Mouse (Mus musculus): ENCODE measurements around the gene Gm15517. TPM values are rescaled to one million over a fixed set of nuclear protein-coding genes. Genes with fewer than 3 reads are reported as not detected.
A peak's percentile ranks its signal among the peaks of the same experiment; 100 is the strongest.

The Gm15517 gene
- polyA plus RNA-seq, 1 experiment from 2014 or later, result not detected

DNA sequence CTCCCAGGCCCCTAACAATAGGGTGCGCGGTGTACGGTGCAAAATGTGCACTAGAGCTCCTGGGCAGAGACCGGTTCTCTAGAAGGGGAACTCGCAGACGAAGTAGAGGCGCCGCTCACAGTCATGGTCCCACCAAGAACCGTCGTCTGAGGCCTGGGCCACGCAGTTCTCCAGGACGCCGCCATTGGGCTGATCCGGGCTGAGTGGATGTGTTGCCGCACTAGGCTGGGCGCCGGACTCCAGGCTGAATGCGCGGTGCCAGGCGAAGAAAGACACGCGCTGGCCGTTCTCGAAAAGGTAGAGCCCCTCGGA is 43.2 kb downstream of the Gm15517 start:
- H3K36me3 ChIP-seq (replicated peaks), result no peaks in the 10 kb centered on the region
- no peaks in the 10 kb centered on the region for H3K27me3 ChIP-seq (replicated peaks)
- WGBS, result under 1% methylated on average over 25 of the region's 25 CpGs

DNA sequence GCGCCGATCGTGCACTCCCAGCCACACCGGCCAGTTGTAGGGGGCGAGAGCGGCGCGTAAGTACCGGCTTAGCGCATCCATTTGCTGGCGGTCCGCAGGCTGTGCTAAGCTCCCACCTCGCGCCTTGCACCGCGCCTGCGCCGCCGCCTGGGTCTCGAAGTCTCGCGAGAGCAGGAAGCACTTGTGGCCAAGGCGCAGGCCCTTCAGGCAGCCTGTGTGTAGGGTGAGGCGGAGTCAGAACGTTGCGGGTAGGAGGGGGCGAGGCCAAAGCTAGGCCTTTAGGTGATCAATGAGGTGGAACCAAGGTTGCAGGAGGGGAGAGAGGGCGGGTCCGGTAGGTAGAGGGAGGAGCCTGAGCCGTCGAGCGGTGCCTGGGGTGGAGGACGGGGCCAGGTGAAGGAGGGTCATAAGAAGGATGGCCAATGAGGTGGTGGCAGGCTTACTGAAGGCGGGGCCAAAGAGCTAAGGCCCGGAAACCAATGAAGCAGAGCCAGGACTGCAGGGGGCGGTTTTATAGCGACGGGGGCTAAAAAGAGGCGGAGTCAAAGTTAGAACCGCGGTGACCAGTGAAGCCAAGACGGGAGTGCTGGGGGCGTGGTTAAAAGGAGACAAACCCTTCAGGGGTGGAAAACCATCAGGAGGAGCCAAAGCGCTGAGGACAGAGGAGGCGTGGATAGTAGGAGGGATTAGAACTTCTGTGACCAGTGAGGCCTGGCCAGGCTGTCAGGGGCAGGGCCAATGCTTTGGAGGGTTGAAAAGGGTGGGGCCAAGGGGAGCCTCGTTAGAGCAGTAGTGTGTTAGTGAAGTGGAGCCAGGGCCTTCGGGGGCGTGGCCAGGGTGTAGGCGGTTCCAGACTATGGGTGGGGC is 43.8 kb downstream of the Gm15517 start:
- ATAC-seq (replicated peaks), result peak; percentile 95
- peak overlapping the region; percentile 96 for H3K9ac ChIP-seq
- H3K36me3 ChIP-seq (replicated peaks), result no peaks in the 10 kb centered on the region
- no peaks in the 10 kb centered on the region for H3K9me3 ChIP-seq
- no peaks in the 10 kb centered on the region for H3K27me3 ChIP-seq (replicated peaks)
- H3K27ac ChIP-seq, result peak overlapping the region; percentile 96
- H3K4me1 ChIP-seq, result peaks cover 16% of the 10 kb centered on the region
- whole genome bisulfite sequencing, result under 1% methylated on average over 49 of the region's 49 CpGs
- H3K4me2 ChIP-seq, result peak overlapping the region; percentile 78
- peak overlapping the region; percentile 84 for H3K4me3 ChIP-seq

More for the DNA sequence above, 43.2 kb downstream of the Gm15517 start:
- Histone ChIP-seq H3K9ac (peak overlapping the region; percentile 96), H3K9me3 (no peaks in the 10 kb centered on the region), H3K4me2 (peak overlapping the region; percentile 78), H3K4me1 (peaks cover 12% of the 10 kb centered on the region), H3K27ac (peak overlapping the region; percentile 96), H3K4me3 (peak overlapping the region; percentile 84)
- no peak for ATAC-seq (replicated peaks)

DNA sequence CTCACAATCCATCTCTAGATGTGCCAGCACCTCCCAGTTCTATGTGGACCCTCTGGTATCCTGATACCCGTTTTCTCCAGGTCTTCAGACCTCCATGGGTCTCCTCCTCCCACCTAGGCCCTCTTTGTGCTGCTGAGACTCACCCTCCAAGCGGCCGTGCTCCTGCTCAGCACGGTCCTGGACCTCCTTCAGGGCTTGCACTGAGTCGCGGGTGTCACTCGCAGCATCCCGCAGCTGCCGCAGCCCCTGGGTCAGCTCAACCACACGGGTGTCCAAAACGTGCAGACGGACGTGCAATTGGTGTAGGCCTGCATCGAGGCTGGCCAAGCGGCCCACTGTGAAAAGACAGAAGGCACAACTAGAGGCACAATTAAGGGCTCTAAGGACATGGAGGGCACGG is 44.4 kb downstream of the Gm15517 start:
- Histone ChIP-seq H3K36me3 (replicated peaks) (no peaks in the 10 kb centered on the region), H3K4me3 (peak overlapping the region; percentile 84), H3K4me1 (peaks cover 16% of the 10 kb centered on the region), H3K4me2 (peak overlapping the region; percentile 78), H3K27ac (peak overlapping the region; percentile 96), H3K9me3 (no peaks in the 10 kb centered on the region), H3K27me3 (replicated peaks) (no peaks in the 10 kb centered on the region), H3K9ac (no peak overlapping the region)
- 9% methylated on average over 16 of the region's 16 CpGs for WGBS
- ATAC-seq (replicated peaks), result no peak

DNA sequence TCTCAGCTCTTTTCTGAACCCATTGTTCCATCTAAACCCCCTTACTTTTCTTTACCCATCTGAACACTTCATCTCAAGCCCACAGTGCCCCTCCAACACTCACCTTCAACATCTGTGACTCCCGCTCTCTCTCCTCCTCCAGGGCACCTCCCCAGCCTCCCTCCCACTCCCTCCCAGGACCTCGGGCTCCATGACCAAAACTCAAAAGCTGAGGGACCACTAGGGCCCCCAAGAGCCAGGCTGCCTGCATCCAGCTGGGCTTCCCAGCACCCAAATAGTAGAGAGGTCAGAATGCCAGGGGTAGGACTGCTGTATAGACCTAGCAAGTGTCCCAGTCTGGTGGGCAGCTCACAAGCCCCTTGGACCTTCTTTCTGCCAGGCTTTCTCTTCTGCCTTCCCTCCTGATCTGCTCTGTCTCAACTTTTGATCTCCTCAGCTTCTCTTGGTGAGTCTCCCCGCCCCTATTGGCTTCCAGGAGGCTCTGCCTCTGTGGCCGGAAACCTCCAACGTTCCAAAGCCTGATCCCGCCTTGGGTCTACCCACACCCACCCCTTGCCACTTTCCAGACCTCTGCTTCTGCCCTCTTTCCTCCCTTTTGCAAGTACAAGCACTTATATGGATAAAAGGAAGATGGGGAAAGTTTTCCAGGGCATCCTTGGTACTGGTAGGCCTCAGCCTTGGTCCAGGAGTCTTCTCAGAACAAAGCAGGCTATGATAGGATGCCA is 45.4 kb downstream of the Gm15517 start, which contains the start of gene Clec11a:
Gene Clec11a, minus strand, starts transcription at position 387 of the 725 bp plus-strand sequence.
- Histone ChIP-seq H3K4me2 (peak within 1 kb of the TSS; percentile 78), H3K9ac (no peak within 1 kb of the TSS), H3K4me3 (peak within 1 kb of the TSS; percentile 84), H3K27ac (peak within 1 kb of the TSS; percentile 96), H3K27me3 (replicated peaks) (no peaks in the 10 kb centered on the region), H3K36me3 (replicated peaks) (no peaks in the 10 kb centered on the region), H3K4me1 (peaks cover 23% of the 10 kb centered on the region), H3K9me3 (no peaks in the 10 kb centered on the region)
- ATAC-seq (replicated peaks), result no peak
- 53% methylated on average over 6 of the region's 6 CpGs for WGBS

DNA sequence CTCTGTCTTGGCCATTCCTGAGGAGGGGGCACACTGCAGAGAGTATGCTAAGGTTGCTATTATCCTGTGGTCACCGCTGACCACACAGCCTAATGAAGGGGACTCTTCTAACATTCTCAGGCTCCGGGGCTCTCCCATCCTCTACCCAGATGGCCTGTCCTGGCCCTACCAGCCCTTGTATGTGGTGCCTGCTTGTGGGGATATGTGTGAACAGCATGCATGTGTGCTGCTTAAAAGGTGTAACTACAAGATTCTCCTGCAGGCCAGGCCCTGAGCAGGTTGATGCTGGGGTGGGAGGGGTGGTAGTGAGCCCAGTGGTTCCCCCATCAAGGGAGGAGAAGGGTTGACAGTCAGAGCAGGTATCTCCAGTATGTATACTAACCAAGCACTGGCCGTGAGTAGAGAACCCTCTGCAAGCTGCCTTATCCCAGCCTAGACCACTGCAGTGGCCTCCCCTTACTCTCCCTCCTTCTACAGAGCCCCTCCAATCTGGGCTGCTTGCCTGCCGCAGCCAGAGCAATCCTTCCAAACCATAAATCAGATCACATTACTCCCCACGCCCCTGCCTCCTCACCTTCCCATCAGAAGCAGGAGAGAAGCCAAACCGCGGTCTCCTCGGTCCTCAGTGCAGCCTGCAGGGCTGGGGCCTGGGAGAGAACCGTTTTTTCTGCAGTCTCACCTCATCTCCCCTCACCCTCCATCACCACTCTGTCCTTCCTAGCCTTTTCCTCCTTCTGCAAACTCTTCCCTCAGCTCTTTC is 46.2 kb downstream of the Gm15517 start:
- H3K4me1 ChIP-seq, result peaks cover 31% of the 10 kb centered on the region
- H3K27ac ChIP-seq, result no peak overlapping the region
- no peaks in the 10 kb centered on the region for H3K9me3 ChIP-seq
- no peak overlapping the region for H3K4me2 ChIP-seq
- no peak overlapping the region for H3K4me3 ChIP-seq
- H3K36me3 ChIP-seq (replicated peaks), result no peaks in the 10 kb centered on the region
- no peak overlapping the region for H3K9ac ChIP-seq
- WGBS, result 50% methylated on average over 9 of the region's 9 CpGs
- ATAC-seq (replicated peaks), result no peak
- no peaks in the 10 kb centered on the region for H3K27me3 ChIP-seq (replicated peaks)

DNA sequence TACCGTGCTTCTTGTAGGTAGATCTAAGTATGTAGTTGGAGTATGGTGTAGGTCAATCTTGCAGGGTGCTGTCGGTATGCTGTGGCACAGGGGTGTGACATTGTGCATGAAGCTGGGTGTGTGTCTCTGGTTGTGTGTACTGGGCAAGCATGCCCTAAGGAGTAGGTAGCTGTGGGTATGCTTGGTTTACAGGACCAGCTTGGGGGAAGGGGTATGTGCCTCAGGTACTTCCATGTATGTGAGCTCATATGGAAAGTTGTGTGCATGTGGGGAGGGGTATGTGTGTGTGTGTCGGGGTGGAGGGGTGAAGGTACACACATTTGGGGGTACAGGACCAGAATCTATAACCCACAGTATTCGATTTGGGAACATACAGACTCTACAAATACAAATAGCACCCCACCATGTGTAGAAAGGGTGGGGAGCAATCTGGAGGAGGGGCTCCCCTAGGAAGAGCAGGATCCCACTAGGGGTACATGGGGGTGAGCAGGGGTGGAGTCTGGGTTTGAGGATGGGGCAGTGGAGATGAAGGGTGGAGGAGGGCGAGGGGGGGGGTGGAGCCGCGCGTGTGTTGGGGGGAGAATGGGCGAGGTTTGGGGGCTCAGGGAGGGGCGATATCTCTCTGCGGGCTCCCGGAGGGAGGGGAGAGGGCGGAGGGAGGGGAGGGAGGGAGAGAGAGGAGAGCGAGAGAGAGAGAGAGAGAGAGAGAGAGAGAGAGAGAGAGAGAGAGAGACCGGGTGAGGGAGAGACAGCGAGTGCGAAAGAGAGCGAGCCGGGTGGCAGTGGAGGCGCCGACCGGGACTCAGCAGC is 48.4 kb downstream of the Gm15517 start, which contains the start of gene Shank1:
Gene Shank1, plus strand, starts transcription at position 779 of the 810 bp plus-strand sequence.
- H3K4me2 ChIP-seq, result peak within 1 kb of the TSS; percentile 92
- WGBS, result 36% methylated on average over 6 of the region's 22 CpGs

DNA sequence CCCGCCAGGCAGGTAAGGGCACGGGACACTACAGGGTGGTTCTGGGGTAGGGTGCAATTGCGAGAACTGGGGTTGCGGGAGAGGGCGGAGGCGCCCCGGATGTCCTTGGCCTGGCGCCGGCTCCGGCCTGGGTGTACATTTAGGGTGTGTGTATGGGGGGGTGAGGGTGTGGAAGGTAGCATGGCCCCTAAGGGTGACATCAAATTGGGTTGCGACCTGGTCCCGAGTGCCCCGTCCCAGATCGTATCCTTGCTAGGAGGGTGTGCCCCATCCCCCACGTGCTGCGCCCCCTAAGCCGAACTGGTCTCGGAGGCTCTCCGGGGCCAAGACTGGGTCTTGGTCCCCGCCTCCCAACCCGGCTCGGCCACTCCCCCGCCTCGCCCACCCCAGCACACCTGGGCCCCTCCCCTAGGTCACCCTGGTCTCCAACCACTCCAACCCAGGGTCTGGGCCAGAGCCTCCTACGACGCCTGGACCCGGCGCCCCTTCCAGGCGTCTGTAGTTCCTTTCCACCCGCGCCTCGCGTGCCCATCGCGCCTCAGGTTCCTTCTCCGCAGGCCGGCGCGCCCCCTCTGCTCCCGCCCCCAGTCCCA is 49.1 kb downstream of the Gm15517 start:
- under 1% methylated on average over 32 of the region's 40 CpGs for WGBS
- Histone ChIP-seq H3K36me3 (replicated peaks) (peaks cover 15% of the 10 kb centered on the region; the same call in 1 of the 2 replicates), H3K27ac (peak overlapping the region; percentile 79), H3K4me1 (peaks cover 20% of the 10 kb centered on the region), H3K4me3 (peak overlapping the region; percentile 72), H3K9me3 (no peaks in the 10 kb centered on the region), H3K4me2 (peak overlapping the region; percentile 92), H3K27me3 (replicated peaks) (no peaks in the 10 kb centered on the region), H3K9ac (peak overlapping the region; percentile 82)
- ATAC-seq (replicated peaks), result peak; percentile 31

More for the DNA sequence above, 48.4 kb downstream of the Gm15517 start, which contains the start of gene Shank1:
- Histone ChIP-seq H3K27ac (peak within 1 kb of the TSS; percentile 79), H3K9ac (peak within 1 kb of the TSS; percentile 82), H3K9me3 (no peaks in the 10 kb centered on the region), H3K4me1 (peaks cover 20% of the 10 kb centered on the region), H3K4me3 (peak within 1 kb of the TSS; percentile 72), H3K27me3 (replicated peaks) (no peaks in the 10 kb centered on the region), H3K36me3 (replicated peaks) (peaks cover 15% of the 10 kb centered on the region; the same call in 1 of the 2 replicates)
- no peak for ATAC-seq (replicated peaks)

DNA sequence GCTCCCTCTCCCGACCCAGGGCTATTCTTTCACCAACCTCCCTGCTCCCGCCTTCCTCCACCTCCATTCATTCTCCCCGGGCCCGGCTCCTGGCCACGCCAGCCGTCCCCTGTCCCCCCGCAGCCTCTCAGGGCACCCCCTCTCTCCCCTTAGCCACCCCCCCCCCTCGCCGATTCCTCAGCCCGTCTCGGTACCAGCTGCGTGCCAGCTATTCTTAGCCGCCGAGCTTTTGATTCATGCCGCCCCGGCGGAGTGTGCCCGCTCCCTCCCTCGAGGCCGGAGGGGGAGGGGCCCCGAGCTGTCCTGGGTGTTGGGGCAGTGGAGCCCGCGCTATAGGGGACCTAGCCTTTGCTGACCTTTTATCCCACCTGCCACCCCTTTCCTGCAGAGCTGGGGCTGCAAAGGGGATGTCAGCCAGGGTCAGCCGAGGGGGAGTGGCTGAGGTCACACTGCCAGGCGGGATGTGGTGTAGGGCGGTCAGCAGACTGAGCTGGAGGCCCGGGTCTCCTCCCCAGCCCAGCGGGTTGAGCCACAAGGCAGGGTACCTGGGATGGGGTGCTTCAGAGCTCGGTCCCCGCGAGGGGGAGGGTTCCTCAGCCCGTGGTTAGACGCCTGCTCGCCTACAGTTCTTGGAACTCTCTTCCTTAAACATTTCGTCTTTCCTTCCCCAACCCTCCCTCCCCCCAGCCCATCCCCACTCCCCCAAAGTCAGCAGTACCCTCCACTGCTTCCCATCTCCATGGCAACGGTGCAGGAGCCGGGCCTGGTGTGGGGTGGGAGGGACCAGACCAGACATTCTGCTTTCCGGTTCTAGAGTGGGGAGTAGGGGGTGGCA is 49.8 kb downstream of the Gm15517 start:
- ATAC-seq (replicated peaks), result peak; percentile 38
- under 1% methylated on average over 38 of the region's 38 CpGs for whole genome bisulfite sequencing
- H3K4me1 ChIP-seq, result peaks cover 20% of the 10 kb centered on the region
- peak overlapping the region; percentile 72 for H3K4me3 ChIP-seq
- H3K4me2 ChIP-seq, result peak overlapping the region; percentile 92
- peaks cover 22% of the 10 kb centered on the region; the same call in 1 of the 2 replicates for H3K36me3 ChIP-seq (replicated peaks)
- no peaks in the 10 kb centered on the region for H3K9me3 ChIP-seq
- peak overlapping the region; percentile 82 for H3K9ac ChIP-seq
- no peaks in the 10 kb centered on the region for H3K27me3 ChIP-seq (replicated peaks)
- H3K27ac ChIP-seq, result peak overlapping the region; percentile 79

Measured in midbrain, embryonic 15.5 days (tissue).